Mouse (Mus musculus) brain, embryonic 14.5 days (tissue): ENCODE results near the gene Pak1.

ENCODE experiments used
- CTCF ChIP-seq: fragments of 200-500 bp; IDR thresholded peaks from 2 replicates; pipeline ENCODE4 v1.5.1; 2012; ENCODE audit warnings: inconsistent platforms, mild to moderate bottlenecking, moderate library complexity, borderline replicate concordance; ENCODE audit not compliant: insufficient read depth, insufficient read length; ENCODE audit errors: extremely low read depth
- POLR2A ChIP-seq: fragments of 200-500 bp; IDR thresholded peaks from 2 replicates; pipeline ENCODE4 v1.6.1; 2012; ENCODE audit warnings: mild to moderate bottlenecking, inconsistent platforms, borderline replicate concordance; ENCODE audit not compliant: poor library complexity, insufficient read depth, insufficient read length, severe bottlenecking; ENCODE audit errors: extremely low read depth

DNA sequence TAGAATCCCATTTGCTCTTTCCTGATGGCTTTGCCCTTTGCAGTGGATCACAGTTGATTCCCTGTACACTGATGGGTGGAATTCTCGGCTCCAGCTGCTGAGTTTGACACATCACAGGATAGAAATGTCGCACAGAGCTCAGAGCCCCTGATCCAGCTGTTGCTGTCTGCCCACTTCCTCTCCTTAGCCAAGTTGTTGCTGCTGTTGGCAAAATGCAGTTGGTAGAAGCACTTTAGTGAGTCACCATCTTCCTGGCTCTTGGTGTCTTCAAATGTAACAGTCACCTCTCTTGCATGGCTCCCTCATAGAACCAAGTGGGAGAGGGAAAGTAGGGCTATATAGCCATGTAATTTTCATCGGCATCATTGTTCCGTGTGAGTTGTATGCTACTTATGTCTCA is 11.2 kb upstream of the Pak1 start:
- no peak for TF ChIP-seq CTCF
- no peak for TF ChIP-seq POLR2A
